Mouse (Mus musculus) heart, postnatal 0 days (tissue): ENCODE data around the gene Necap2.

Experiments
- CTCF ChIP-seq: IDR thresholded peaks from 2 replicates; pipeline ENCODE4 v1.5.1; 2016; ENCODE audit warnings: antibody characterized with exemption, control low read depth, low read depth
- EP300 ChIP-seq: IDR thresholded peaks from 2 replicates; pipeline ENCODE4 v1.6.1; 2016; ENCODE audit warnings: antibody characterized with exemption, low read depth

GRCm38 (mm10) chr4:141056970-141057369, 21.2 kb downstream of the Necap2 start:
- TF ChIP-seq CTCF (no peak), EP300 (no peak)
